7 mouse cellular contexts compared by ENCODE assay signal in genomic region chr15:78947657-78948056, GRCm38 (mm10). TPM values are rescaled to one million over a fixed set of nuclear protein-coding genes. Genes with fewer than 3 reads are reported as not detected.
DNase-seq lines count a peak whose midpoint lies in the region; ATAC-seq lines count a peak whose summit lies in the region.

Triobp (plus strand) TSS chr15:78947724.

- H3K9me3 ChIP-seq in embryonic facial prominence, embryonic 10.5 days = no peaks in the 10 kb centered on the region
- H3K9me3 ChIP-seq in intestine, embryonic 16.5 days (ENCODE audit: control insufficient read depth, low read length) = no peaks in the 10 kb centered on the region
- no peaks in the 10 kb centered on the region for H3K9me3 ChIP-seq in limb, embryonic 10.5 days (replicated peaks)
- no peaks in the 10 kb centered on the region for H3K9me3 ChIP-seq in midbrain, embryonic 12.5 days

- WGBS in embryonic facial prominence, embryonic 10.5 days = under 1% methylated on average over 24 of the region's 24 CpGs
- under 1% methylated on average over 24 of the region's 24 CpGs for WGBS in intestine, embryonic 16.5 days
- under 1% methylated on average over 24 of the region's 24 CpGs for WGBS in limb, embryonic 10.5 days
- under 1% methylated on average over 24 of the region's 24 CpGs for WGBS in midbrain, embryonic 12.5 days

- DNase-seq in adrenal gland, postnatal 14 days = peak; percentile 94
- peak; percentile 95 for DNase-seq in embryonic facial prominence, embryonic 10.5 days (ENCODE audit: low spot score)
- DNase-seq in gastrocnemius, postnatal 4 days (ENCODE audit: low spot score in 2 of 2) = peak; percentile 72 to 87
- peak; percentile 88 for DNase-seq in limb, embryonic 10.5 days (ENCODE audit: low spot score)
- DNase-seq in spleen, adult 12 weeks (ENCODE audit: low spot score) = peak; percentile 22

- peak within 1 kb of the TSS; percentile 66 for H3K4me3 ChIP-seq in embryonic facial prominence, embryonic 10.5 days
- H3K4me3 ChIP-seq in intestine, embryonic 16.5 days (ENCODE audit: low read length) = peak within 1 kb of the TSS; percentile 52
- H3K4me3 ChIP-seq in limb, embryonic 10.5 days = peak within 1 kb of the TSS; percentile 65
- H3K4me3 ChIP-seq in midbrain, embryonic 12.5 days = peak within 1 kb of the TSS; percentile 59

- ATAC-seq in intestine, embryonic 16.5 days = peak; percentile 98
- peak; percentile 98 for ATAC-seq in midbrain, embryonic 12.5 days (ENCODE audit: low FRiP score, low read depth)

- H3K36me3 ChIP-seq in embryonic facial prominence, embryonic 10.5 days (replicated peaks) = peaks cover 24% of the 10 kb centered on the region
- H3K36me3 ChIP-seq in intestine, embryonic 16.5 days (ENCODE audit: control insufficient read depth, insufficient read depth, low read length) = no peaks in the 10 kb centered on the region
- H3K36me3 ChIP-seq in limb, embryonic 10.5 days = peaks cover 35% of the 10 kb centered on the region
- peaks cover 7% of the 10 kb centered on the region; the same call in 1 of the 2 replicates for H3K36me3 ChIP-seq in midbrain, embryonic 12.5 days

- peaks cover 15% of the 10 kb centered on the region for H3K27me3 ChIP-seq in embryonic facial prominence, embryonic 10.5 days (replicated peaks; ENCODE audit: low read depth, poor library complexity, severe bottlenecking)
- H3K27me3 ChIP-seq in intestine, embryonic 16.5 days (replicated peaks; ENCODE audit: control insufficient read depth, insufficient read depth, low read length) = peaks cover 3% of the 10 kb centered on the region
- H3K27me3 ChIP-seq in limb, embryonic 10.5 days (ENCODE audit: low read depth, poor library complexity, severe bottlenecking) = no peaks in the 10 kb centered on the region
- H3K27me3 ChIP-seq in midbrain, embryonic 12.5 days = peaks cover 14% of the 10 kb centered on the region

- peak within 1 kb of the TSS; percentile 63 for H3K9ac ChIP-seq in intestine, embryonic 16.5 days (ENCODE audit: low read depth, low read length)
- peak within 1 kb of the TSS; percentile 76 for H3K9ac ChIP-seq in midbrain, embryonic 12.5 days (replicated peaks)

- H3K4me2 ChIP-seq in intestine, embryonic 16.5 days (ENCODE audit: low read depth, low read length) = peak within 1 kb of the TSS; percentile 84
- peak within 1 kb of the TSS; percentile 73 for H3K4me2 ChIP-seq in midbrain, embryonic 12.5 days (replicated peaks)

- peaks cover 32% of the 10 kb centered on the region for H3K4me1 ChIP-seq in embryonic facial prominence, embryonic 10.5 days
- peaks cover 14% of the 10 kb centered on the region for H3K4me1 ChIP-seq in intestine, embryonic 16.5 days (ENCODE audit: control insufficient read depth, insufficient read depth, low read length)
- H3K4me1 ChIP-seq in limb, embryonic 10.5 days = peaks cover 27% of the 10 kb centered on the region
- H3K4me1 ChIP-seq in midbrain, embryonic 12.5 days = peaks cover 24% of the 10 kb centered on the region

- H3K27ac ChIP-seq in embryonic facial prominence, embryonic 10.5 days (replicated peaks) = peak within 1 kb of the TSS; percentile 88
- H3K27ac ChIP-seq in intestine, embryonic 16.5 days (ENCODE audit: low read length) = no peak within 1 kb of the TSS
- peak within 1 kb of the TSS; percentile 88 for H3K27ac ChIP-seq in limb, embryonic 10.5 days
- H3K27ac ChIP-seq in midbrain, embryonic 12.5 days (replicated peaks) = peak within 1 kb of the TSS; percentile 82

RNA-seq across cellular contexts. Expression of gene Triobp, which starts in this region (rescaled TPM):
- 82.2 and 85.0 TPM in 2 replicates for total RNA-seq in adrenal gland, postnatal 14 days (2021)
- 46.7 and 49.4 TPM in 2 replicates for polyA plus RNA-seq in embryonic facial prominence, embryonic 10.5 days (2016; fragmentation: Nextera tagmentation; extraction: Ambion mirVana)
- 10 to 100 TPM; 83.6 to 94.1 TPM for total RNA-seq in gastrocnemius, postnatal 4 days (2021)
- 54.3 and 58.7 TPM in 2 replicates for polyA plus RNA-seq in intestine, embryonic 16.5 days (2015; fragmentation: Nextera tagmentation; extraction: Ambion mirVana)
- 47.9 and 54.6 TPM in 2 replicates for polyA plus RNA-seq in limb, embryonic 10.5 days (2016; fragmentation: Nextera tagmentation; extraction: Ambion mirVana)
- polyA plus RNA-seq in midbrain, embryonic 12.5 days (2016; fragmentation: Nextera tagmentation; extraction: Ambion mirVana) = 40.0 and 45.0 TPM in 2 replicates

Comparison
In these comparisons a context has a peak if more than half of its experiments do, and no peak if none do; other contexts are left out.
1. DNase-seq: peak in every context shown above with its lines; median percentile 95 in embryonic facial prominence, embryonic 10.5 days; 94 in adrenal gland, postnatal 14 days; 88 in limb, embryonic 10.5 days; 80 in gastrocnemius, postnatal 4 days; 22 in spleen, adult 12 weeks.